Mouse (Mus musculus) neural tube, embryonic 12.5 days (tissue): Measurements from ENCODE around the gene Cul5. TPM values are rescaled to one million over a fixed set of nuclear protein-coding genes. Genes with fewer than 3 reads are reported as not detected.

Experiments
- polyA plus RNA-seq: library from polyadenylated mRNA; unstranded; fragments of >200 nt; fragmentation: Nextera tagmentation; extraction: Ambion mirVana; gene quantifications from 2 replicates; pipeline ENCODE4 v1.2.1, GENCODE M21; 2016

Gene Cul5
- polyA plus RNA-seq, 1 experiment from 2014 or later = 49.0 TPM

Other genes with a start within 250 kb of the Cul5 start
- 12.3 and 14.1 TPM in 2 replicates for gene Atm, start 133.3 kb downstream of the Cul5 start, polyA plus RNA-seq
- 14.0 and 16.7 TPM in 2 replicates for gene Npat, start 133.0 kb downstream of the Cul5 start, polyA plus RNA-seq
- gene Acat1, start 59.6 kb downstream of the Cul5 start, polyA plus RNA-seq = 86.1 and 94.9 TPM in 2 replicates
- gene Rab39, start 36.2 kb upstream of the Cul5 start, polyA plus RNA-seq = 3.8 and 5.2 TPM in 2 replicates
- 6.6 and 7.6 TPM in 2 replicates for gene Slc35f2, start 101.5 kb upstream of the Cul5 start, polyA plus RNA-seq
- gene Sln, start 180.2 kb upstream of the Cul5 start, polyA plus RNA-seq = 4.8 and 8.2 TPM in 2 replicates